Mouse (Mus musculus) activated CD4-positive, CD25-positive, alpha-beta regulatory T cell, adult 4 months (primary cell): ENCODE measurements around the gene Trpm4. TPM values are rescaled to one million over a fixed set of nuclear protein-coding genes. Genes with fewer than 3 reads are reported as not detected.
"Not testable (repeated sequence)": the region's sequence is repeated elsewhere in the genome, so short reads cannot be mapped to it uniquely, and the experiment has no call there.

Experiments
- ATAC-seq: one replicate; pipeline ENCODE4 v1.8.0; 2017
- polyA plus RNA-seq, 2 experiments: library from polyadenylated mRNA; unstranded; fragments of 100-300 nt; shearing (Covaris generic); gene quantifications; one replicate each; pipeline ENCODE4 v1.2.1; 2017

Gene Trpm4
- polyA plus RNA-seq, 2 experiments from 2014 or later: 21.7 to 27.8 TPM

DNA sequence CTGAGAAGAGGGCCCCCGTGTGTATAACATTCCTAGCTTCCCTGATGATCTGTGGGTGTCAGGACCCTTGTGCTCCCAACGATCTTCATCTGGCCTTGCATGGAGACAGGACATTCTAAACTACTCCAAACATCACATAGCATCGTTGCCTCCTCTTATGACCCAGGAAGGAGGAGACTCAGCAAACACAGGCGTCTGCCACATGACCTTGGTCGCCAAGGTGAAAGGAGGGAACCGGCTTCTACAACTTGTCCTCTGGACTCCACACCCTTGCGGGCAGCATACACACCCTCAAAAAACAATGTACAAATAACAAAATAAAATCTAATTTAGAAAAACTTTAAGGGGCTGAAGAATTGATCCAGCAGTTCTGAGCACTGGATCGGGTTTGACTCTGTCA, 21.6 kb downstream of the Trpm4 start:
- no peak for ATAC-seq

DNA sequence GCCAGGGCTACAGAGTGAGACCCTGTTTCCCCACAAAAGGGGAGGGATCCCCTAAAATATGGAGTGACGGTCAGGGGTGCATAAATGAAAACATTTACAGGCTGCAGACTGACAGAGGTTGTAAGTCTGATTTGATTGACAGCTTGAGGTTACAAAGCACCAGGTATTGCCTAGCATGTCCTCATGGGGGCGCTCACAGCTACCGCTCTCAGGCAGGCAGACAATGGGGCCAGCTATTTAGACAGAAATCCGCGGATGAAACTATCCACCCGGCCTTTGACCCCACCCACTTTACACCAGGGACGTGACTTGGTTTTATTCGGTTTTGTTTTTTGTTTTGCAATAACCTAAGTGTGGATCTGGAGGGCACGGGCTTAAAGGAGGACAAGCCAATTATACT, 24.1 kb downstream of the Trpm4 start:
- peak; percentile 54 for ATAC-seq

DNA sequence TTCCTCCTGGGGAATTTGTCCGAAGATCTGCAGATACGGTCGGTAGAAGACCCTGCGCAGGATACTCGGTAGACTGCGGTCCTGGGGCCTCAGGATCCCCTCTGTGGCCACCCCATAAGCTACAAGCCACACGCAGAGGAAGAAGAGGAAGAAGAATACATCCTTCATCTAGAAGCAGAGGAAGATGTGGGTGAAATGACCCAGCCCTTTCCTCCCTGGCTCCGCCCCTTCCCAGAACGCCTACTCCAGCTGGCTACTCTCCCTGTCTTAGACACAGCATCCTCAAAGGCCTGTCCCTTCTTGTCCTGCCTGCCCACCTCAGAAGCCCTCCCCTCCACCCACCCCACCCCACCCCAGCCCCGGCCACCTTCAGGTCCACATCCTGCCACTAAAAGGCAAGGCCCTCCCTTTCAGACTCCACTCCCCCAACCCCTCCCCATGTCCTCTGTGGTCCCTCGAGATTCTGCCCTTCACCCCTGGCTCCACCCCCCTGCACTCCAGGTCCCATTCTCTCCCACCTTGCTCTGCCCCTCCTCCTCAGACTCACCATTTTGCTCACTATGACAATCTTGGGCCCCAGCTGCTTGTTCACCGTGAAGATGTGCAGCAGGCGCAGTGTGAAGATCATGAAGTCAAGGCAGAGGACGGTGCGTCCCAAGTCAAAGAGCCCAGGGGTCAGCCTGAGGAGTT, 24.9 kb downstream of the Trpm4 start:
- ATAC-seq: peak; percentile 40

DNA sequence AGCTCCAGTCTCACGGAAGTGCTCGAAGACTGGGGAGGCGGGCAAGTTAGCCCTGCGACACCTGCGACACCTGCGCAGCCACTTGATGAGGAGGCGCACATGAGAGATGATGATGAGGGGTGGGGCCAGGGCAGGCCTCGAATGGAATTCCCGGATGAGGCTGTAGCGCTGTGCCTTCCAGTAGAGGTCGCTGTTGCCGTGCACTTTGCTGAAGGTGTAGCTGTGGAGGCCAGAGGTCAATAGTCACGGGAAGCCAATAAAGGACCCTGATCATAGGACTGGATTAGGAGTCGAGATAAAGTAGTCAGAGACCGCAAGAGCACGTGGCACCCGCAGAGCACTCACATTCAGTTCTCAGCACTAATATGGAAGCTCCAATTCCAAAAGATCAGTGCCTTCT, 28.3 kb downstream of the Trpm4 start:
- no peak for ATAC-seq

DNA sequence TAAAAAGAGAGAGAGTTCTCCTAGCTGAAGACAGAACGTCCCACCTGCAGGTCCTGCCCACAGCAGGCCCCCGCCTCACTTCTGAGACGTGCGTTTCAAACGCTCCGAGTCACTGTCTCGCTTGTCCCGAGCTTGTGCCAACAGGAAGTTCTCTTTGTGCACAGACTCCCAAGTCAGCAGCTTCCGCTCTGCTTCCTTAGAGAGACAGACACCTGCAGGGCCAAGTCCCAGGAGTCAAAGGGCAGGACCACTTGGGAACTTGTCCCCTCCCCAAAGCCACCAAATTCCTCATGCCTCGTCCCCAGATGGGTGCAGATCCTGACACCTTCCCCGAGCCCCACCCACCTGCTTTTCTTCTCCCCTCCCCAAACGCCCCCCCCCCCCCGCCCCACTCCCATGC, 28.7 kb downstream of the Trpm4 start:
- ATAC-seq: no peak

DNA sequence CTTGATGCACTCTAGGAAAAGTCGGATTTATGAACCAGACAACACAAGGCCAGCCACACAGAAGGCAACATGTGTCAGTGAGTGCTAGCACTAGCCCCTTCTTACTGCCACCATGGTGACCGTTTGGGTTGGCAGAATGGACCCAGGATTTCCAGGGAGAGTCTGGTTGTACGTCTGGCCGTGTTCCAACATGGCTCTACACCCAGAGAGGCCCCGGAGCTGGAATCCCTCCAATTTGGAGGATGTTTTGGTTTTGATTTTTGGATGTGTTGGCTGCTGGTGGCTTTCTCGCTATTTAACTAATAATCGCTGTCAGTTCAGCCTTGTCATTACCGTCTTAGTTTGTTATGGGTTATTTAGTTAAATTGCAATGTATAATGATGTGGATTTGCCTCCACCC, 31.0 kb downstream of the Trpm4 start:
- ATAC-seq: no peak

DNA sequence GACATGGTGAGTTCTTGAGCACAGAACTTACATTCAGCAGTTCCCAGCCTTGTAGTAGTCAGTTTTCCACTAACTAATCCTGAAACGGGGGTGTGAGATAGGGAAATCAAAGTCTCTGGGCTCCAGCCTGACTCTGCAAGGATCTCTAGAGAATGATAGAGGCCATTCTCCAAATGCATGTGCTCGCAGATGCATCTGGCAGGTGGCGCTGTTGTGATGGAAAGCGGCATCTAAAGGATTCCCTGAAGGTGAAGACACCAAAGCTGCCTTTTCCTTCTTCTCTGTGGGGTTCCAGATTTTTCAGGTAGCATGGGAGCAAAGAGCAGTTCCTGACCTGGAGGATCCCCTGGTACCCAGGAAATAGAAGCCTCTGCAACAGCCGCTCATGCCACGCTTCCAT, 33.3 kb downstream of the Trpm4 start:
- no peak for ATAC-seq

DNA sequence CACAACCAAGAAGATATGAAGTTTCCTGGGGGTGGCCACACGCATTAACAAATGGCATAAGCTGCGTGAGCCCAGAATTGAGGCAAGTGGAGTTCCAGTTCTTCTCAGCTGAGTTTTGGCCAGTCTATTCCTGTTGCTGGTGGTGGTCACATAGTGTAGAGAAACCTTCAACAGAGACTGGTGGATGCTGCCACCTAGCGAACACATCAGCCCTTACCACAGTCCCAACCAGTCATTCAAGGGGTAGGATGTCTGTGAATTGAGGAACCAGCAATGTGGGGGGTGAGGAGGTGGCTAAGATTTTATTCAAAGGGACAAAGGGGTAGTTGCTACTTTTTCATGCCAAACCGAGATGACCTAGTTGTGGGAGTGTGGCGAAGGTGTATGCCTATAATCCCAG, 33.8 kb downstream of the Trpm4 start:
- ATAC-seq: peak; percentile 54

DNA sequence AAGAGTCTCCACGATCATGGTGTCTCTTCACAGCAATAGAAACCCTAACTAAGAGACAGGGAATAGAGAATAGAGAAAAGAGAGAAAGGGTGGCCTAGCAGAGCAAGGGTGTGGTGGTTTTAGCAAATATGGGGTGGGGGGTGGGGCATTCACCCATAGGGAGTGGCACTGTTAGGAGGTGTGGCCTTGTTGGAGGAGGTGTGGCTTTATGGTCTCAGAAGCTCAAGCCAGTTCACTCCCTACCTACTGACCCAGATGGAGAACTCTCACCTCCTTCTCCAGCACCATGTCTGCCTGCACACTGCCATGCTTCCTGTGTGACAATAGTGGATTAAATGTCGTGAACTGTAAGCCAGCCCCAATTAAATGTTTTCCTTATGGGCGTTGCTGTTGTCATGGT, 36.0 kb downstream of the Trpm4 start:
- ATAC-seq: no peak

DNA sequence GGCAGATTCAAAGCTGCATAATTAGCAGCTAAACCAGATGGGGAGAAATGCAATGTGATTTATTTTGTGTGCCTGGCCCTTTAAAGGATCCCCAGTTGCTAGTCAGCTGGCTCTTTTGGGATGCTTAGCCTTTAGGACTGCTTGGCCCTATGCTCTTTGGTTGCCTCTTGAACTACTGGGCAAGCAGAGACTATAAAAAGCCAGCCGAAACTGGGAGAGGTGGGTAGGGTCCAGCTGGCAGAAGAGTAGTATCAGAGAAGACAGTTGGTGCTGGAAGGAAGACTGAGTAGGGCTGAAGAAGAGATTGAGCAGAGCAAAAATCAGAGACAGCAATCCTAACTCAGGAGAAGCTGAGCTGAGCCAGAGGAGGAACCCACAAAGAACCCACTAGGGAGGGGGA, 37.0 kb downstream of the Trpm4 start:
- no peak for ATAC-seq

DNA sequence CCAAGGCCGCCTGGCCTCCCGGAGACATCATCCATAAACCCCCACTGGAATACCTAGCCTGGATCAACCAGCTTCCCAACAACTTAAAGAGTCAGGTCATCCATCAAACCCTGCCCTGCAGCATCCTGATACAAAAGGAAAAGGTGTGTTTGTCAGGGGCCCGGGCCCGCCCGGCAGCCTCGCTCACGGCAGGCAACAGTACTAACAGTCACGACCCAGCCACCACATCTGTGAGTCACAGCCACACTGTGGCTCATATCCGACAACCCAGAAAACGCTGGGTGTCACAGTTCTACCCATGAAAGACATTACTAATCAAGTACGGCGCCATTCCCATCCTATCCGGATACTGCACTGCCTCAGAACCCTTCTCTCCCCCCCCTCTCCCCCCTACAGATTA, 47.1 kb downstream of the Trpm4 start:
- no peak for ATAC-seq

DNA sequence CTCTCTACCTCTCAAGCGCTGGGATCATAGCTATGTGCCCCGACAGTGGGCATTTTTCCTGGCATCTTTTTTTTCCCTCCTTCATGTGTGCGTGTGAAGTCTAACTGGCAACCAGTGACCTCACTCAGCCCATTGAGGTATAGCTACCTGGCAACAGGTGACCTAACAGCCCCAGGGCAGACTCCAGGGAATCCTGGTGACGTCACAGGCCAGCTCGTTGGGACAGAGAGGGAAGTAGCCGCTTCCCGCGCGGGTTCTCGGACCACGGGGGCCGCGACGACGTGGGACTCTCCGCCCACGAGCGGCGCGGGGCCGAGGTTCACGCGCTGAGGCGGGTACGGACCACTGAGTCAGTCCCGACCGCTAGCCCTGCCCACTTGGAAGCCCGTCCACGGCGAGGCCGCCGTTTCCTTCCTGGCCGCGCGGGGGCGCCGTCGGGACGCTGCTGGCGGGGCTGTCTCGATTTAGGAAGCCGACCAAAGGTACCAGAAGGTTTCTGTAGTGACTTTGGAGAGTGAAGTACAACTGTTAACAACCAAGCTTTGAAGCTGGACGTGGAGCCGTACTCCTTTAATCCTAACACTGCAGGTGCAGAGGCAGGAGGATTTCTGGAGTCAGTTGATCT, 56.3 kb downstream of the Trpm4 start, which contains the start of gene Slc6a21:
Gene Slc6a21 (plus strand): TSS at position 378 of the 625 bp plus-strand sequence.
- no peak for ATAC-seq

DNA sequence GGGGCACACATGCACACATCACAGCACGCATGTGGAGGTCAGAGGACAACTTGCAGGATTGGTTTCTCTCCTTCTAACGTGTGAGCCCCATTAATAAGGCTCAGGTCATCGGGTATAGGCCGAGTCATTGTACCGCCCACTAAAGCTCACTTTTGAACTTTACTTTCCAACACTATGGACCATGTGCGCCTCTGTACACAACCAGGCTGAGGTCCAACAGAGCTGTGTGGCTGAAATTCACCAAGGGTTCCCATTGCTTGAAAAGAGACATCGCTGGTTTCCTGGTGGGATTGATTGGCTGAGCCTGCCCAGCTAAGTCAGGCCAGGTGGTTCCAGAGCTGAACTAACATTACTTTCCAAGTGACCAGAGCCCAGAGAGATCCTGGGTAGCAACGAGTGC, 59.9 kb downstream of the Trpm4 start:
- ATAC-seq: no peak

DNA sequence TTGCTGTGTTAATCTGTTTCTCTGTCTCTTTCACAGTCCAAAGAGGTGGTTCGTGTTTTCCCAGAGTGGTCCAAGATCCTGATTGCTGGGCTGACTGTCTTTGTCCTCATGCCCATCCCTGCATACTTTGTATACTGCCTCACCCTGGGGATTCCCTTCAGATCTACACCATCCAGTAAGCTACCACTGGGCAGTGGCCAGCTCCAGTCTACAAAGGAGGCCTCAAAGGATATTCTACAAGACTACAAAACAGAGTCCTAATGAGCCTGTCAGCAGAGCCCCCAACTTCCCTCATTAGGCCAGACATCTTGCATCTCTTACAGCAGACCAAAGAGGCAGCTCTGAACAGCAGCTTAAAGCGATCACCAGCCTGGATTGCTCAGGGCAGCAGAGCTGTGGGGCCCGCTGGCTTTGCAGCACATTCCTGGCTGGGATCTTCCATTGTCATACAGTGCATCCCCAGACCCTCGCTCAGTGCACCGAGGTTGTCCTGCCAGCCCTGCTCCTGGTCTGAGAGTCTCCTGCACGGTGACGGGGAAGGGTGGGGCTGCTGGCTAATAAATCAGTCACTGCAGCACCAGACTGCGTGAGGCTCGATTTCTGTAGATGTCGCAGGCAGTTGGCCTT, 60.7 kb downstream of the Trpm4 start:
- ATAC-seq: no peak

DNA sequence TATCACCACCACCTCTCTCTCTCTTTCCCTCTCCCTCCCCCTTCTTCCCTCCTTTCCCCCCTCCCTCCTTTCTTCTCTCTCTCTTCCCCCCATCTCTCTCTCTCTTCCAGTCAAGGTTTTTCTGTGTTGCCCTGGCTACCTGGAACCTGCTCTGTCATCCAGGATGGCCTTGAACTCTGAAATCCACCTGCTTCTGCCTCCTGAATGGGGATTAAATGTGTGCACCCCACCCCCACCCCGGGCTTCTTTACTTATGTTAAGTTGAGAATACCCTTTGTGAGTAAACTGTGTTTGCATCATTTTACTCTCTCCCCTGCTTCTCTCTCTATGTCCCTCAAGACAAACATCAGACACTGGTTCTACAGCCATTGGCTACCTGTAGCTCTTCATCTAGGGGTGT, 68.1 kb downstream of the Trpm4 start:
- no peak for ATAC-seq

DNA sequence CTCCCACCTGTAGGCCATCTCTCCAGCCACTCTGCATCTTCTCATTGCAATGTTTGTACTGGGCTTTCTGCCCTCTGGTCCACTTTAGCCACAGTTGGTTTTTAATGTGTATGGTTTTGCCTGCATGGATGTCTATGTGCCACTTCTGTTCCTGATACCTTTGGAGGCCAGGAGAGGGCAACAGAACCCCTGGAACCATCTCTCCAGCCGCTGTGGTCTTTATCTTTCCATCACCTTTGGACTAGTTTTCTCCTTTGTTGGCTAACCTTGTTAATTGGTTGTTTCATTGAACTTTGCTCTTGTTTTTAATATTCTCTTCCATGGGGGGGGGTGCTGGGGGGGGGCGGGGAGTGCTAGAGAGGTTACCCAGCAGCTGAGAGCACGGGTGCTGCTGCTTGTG, 69.2 kb downstream of the Trpm4 start:
- ATAC-seq: no peak

DNA sequence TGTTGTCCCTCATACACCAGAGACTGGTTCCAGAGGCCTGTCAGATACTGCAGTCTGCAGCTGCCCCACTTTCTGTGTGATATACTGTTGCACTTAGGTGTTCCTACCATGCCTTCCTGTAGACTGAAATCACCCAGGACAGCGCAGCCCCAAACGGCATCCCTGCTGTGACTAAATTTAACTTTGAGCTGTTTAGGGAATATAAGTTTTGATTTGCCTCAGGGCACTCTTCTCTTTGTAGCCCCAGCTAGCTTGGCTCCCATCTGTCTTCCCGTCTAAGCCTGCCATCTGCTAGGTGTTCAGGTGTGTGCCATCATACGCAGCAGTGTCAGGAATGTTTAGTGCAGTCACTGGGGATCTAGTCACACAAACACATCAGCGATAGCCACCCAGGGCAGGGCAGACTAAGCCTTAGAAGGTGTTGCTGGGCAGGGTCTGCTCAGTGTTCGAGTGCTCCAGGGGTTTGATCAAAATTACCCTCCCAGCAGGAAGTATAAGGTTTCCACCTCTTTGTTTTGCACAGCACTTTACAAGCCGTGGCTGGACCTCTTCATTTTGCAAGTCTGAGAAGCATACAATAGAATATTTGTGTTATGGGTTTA, 70.5 kb downstream of the Trpm4 start:
- ATAC-seq: no peak

DNA sequence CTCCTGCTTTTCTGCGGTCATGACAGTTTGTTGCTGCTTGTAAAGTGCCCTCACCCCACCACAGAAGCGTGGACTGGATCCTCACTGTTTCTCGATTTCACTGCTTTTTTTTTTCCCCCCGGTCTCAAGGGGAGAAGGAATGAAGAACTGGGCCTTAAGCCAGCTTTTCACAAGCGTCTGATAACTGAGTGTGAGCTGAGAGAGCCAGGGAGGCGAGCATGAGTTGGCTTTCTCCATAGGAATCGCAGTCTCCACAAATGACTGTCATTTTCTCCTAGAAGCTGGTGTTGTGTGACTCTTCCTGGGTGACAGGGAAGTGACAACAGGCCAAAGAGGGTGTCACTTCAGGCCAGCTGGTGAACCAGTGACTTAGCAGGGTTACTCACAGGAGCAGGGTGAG, 71.3 kb downstream of the Trpm4 start:
- ATAC-seq: no peak

DNA sequence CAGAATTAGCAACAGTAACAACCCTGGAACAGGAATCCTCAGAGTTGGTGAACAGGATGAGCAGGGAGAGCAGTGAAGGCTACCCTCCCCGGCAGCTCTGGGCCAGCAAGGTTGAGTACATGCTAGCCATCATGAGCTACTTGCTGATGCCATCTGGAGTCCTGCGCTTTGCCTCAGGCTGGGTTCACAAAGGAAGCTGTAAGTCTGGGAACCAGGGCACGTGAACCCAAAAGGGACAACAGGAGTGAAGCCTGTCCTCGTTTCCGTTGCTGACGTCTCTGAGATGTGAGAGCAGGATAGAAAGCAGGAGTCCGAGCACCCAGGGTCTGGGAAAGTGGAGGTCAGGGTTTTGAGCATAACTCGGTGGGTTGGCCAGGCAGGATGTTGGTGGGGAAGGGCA, 74.3 kb downstream of the Trpm4 start:
- ATAC-seq: no peak

DNA sequence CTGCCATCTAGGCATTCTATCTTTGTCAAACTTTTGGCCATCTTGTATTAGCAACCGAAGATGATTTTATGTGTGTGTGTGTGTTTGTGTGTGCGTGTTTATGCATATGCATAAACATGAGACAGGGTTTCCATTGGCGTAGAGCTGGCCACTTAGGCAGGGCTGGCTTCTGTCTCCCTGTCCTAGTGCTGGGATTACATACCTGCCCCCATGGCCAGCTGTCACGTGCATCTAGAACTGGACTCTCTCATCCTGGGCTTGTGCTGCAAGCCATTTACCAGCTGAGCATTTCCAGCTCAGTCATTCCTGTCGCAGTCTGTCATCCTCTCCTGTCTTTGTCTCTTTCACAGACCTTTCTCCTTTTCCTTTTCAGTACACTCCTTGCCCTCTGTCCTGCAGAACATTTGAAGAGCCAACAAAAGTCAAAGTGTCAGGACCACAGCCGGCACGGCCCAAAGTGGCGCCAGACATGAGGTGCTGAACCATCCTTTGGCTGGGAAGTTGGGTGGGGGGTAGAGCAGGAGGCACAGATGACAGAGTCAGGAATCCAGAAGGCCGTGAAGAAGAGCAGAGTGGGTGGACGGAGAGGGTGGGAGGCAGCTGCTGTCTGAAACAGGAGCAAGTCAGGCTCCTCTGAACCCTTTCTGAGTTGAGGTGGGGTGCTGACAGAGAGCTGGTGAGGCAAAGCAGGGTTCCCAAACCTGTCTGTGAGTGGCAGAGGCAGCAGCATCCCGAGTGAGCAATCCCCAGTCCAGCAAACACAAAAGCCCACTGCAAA, 76.3 kb downstream of the Trpm4 start:
- no peak for ATAC-seq

DNA sequence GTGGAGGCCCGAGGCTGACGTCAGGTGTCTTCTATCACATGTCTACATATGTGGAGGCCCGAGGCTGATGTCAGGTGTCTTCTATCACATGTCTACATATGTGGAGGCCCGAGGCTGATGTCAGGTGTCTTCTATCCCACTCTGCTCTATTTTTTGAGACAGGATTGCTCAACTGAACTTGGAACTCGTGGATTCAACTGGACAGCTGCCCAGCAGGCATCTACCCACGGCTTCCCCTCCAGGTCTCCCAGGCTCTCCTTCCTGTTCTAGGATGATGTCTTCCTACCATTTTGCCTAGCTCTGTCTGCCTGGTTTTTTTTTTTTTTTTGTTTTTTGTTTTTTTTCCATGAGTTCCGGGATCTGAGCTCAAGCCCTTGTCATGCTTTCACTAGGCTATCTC, 77.8 kb downstream of the Trpm4 start:
- ATAC-seq: not testable (repeated sequence)

DNA sequence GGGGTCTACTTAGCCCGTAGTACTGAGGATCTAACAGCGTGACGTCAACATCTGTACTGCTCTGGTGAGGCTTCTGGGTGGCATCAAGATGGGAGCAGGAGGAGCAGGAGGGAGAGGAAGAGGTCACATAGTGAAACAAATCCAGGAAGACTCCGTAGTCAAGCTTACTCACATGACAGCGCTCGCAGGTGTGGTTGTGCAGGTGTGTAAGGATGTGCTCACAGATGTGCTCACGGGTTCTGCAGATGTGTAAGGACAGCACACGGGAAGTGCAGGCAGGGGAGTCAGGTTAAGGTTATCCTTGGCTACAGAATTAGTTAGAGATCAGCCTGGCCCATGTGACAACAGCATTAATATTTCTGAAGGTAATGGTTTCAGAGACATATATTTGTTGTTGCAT, 79.8 kb downstream of the Trpm4 start:
- no peak for ATAC-seq
